Mouse (Mus musculus): ENCODE data around the gene Slc40a1.
A peak's percentile ranks its signal among the peaks of the same experiment; 100 is the strongest.

Slc40a1 gene

GRCm38 (mm10) chr1:45882076-45882475, 44.2 kb downstream of the Slc40a1 start:
- no peak for DNase-seq

- no peak for DNase-seq
Observed at GRCm38 (mm10) chr1:45881228-45881832, 45.0 kb downstream of the Slc40a1 start.

- no peak for DNase-seq
Observed at GRCm38 (mm10) chr1:45877463-45877862, 48.9 kb downstream of the Slc40a1 start.

GRCm38 (mm10) chr1:45876450-45877198, 49.7 kb downstream of the Slc40a1 start:
- DNase-seq = no peak

GRCm38 (mm10) chr1:45875640-45876039, 50.7 kb downstream of the Slc40a1 start:
- DNase-seq = no peak

- DNase-seq = no peak
Observed at GRCm38 (mm10) chr1:45873250-45873649, 53.1 kb downstream of the Slc40a1 start.

GRCm38 (mm10) chr1:45868479-45869137, 57.7 kb downstream of the Slc40a1 start:
- no peak for DNase-seq

GRCm38 (mm10) chr1:45868050-45868449, 58.3 kb downstream of the Slc40a1 start:
- DNase-seq = no peak

- DNase-seq = no peak
Observed at GRCm38 (mm10) chr1:45866288-45867018, 59.9 kb downstream of the Slc40a1 start.

- no peak for DNase-seq
Observed at GRCm38 (mm10) chr1:45865727-45866126, 60.6 kb downstream of the Slc40a1 start.

- peak in 1 of 2 experiments; percentile 43 for DNase-seq
Observed at GRCm38 (mm10) chr1:45865316-45865715, 61.0 kb downstream of the Slc40a1 start.

- DNase-seq = peak; percentile 19 to 61
Observed at GRCm38 (mm10) chr1:45864564-45865014, 61.7 kb downstream of the Slc40a1 start.

GRCm38 (mm10) chr1:45863641-45864040, 62.7 kb downstream of the Slc40a1 start:
- no peak for DNase-seq

GRCm38 (mm10) chr1:45861162-45861561, 65.2 kb downstream of the Slc40a1 start:
- no peak for DNase-seq

- peak in 1 of 2 experiments; percentile 8 for DNase-seq
Observed at GRCm38 (mm10) chr1:45860349-45860748, 66.0 kb downstream of the Slc40a1 start.
